Mouse (Mus musculus) ES-Bruce4 (cell line): ENCODE results near the gene Erc2.

Source experiments
- CTCF ChIP-seq: IDR thresholded peaks from one replicate; pipeline ENCODE4 v1.8.1; 2011; ENCODE audit warnings: low read depth, low read length
- EP300 ChIP-seq: IDR thresholded peaks from 2 replicates; pipeline ENCODE4 v1.6.1; 2011; ENCODE audit warnings: low read depth, low read length; ENCODE audit not compliant: insufficient read depth

- TF ChIP-seq CTCF (no peak), EP300 (no peak)
Observed at GRCm38 (mm10) chr14:28150942-28151341, 528.7 kb downstream of the Erc2 start.
